Mouse (Mus musculus) cortical plate, adult 2 months (tissue): ENCODE results near the gene 1700067P10Rik.

Experiments used
- CTCF ChIP-seq: fragments of 200-500 bp; IDR thresholded peaks from 2 replicates; pipeline ENCODE4 v1.5.1; 2011; ENCODE audit warnings: mild to moderate bottlenecking, control low read depth, low read length; ENCODE audit not compliant: insufficient read depth; ENCODE audit errors: extremely low read depth
- POLR2A ChIP-seq: fragments of 200-500 bp; IDR thresholded peaks from 2 replicates; pipeline ENCODE4 v1.6.1; 2011; ENCODE audit warnings: mild to moderate bottlenecking, low read length, control low read depth; ENCODE audit not compliant: insufficient read depth; ENCODE audit errors: extremely low read depth

- TF ChIP-seq POLR2A (no peak), CTCF (no peak)
Observed at GRCm38 (mm10) chr17:48089446-48089845, 327 bp downstream of the 1700067P10Rik start.
